Mouse (Mus musculus): ENCODE results near the gene Tulp4. TPM values are rescaled to one million over a fixed set of nuclear protein-coding genes. Genes with fewer than 3 reads are reported as not detected.
"Not testable (repeated sequence)": the region's sequence is repeated elsewhere in the genome, so short reads cannot be mapped to it uniquely, and the experiment has no call there.

Tulp4 gene
- total RNA-seq, 2 experiments from 2014 or later: 99.6 to 111 TPM

GRCm38 (mm10) chr17:6257070-6257456 lies 150.8 kb downstream of the Tulp4 start:
- DNase-seq (ENCODE audit: low spot score); intact Hi-C loops (cut with DNase I): not testable (repeated sequence)

GRCm38 (mm10) chr17:6269876-6270831 lies 163.9 kb downstream of the Tulp4 start:
- intact Hi-C loops (cut with DNase I); DNase-seq (ENCODE audit: low spot score): not testable (repeated sequence)

DNA sequence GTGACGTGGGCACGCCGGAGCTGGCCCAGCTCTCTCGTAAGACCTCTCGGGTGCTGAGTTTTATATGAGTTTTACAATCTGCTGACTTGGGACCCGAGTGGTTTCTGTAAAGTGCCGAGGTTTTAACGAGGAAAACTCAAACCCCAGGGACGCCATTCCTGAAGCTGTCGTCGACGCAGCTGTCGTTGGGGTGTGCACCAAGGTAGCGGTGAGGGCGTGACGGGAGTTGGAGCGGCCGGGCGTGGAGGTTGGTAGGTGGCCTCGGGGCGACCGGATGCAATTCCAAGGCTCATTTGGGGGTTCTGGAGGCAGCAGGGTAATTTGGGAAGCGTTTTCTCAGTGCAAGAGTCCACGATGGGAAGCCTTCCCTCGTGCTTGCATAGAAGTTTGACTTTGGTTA lies 164.6 kb downstream of the Tulp4 start:
- intact Hi-C loops (cut with DNase I); DNase-seq (ENCODE audit: low spot score): not testable (repeated sequence)

- intact Hi-C loops (cut with DNase I): not testable (repeated sequence)
Observed at GRCm38 (mm10) chr17:6271970-6272369, 165.7 kb downstream of the Tulp4 start.

GRCm38 (mm10) chr17:6274693-6275092 lies 168.5 kb downstream of the Tulp4 start:
- DNase-seq (ENCODE audit: low spot score); intact Hi-C loops (cut with DNase I): not testable (repeated sequence)

More at GRCm38 (mm10) chr17:6271970-6272369, 165.7 kb downstream of the Tulp4 start:
- DNase-seq (ENCODE audit: low spot score): not testable (repeated sequence)

GRCm38 (mm10) chr17:6279205-6279604 lies 173.0 kb downstream of the Tulp4 start:
- intact Hi-C loops (cut with DNase I): not testable (repeated sequence)

DNA sequence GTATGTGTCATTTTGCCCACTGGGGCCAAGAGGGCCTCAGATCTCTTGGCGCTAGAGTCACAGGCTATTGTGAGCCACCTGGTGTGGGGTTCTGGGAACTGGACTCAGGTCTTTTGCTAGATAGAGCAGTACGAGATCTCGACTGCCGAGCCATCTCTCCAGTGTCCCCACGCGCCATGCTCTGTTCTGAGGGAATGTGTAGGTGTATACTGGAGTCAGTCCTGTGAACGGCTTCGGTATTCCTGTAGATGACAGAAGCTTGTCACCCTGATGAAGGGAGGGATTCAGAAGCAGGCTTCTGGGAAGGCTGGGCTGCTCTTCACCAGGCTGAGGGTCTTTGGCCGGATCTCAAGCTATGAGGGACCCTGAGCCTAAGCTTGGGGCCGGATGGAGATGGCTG lies 173.5 kb downstream of the Tulp4 start:
- intact Hi-C loops (cut with DNase I); DNase-seq (ENCODE audit: low spot score): not testable (repeated sequence)

More at GRCm38 (mm10) chr17:6279205-6279604, 173.0 kb downstream of the Tulp4 start:
- not testable (repeated sequence) for DNase-seq (ENCODE audit: low spot score)

DNA sequence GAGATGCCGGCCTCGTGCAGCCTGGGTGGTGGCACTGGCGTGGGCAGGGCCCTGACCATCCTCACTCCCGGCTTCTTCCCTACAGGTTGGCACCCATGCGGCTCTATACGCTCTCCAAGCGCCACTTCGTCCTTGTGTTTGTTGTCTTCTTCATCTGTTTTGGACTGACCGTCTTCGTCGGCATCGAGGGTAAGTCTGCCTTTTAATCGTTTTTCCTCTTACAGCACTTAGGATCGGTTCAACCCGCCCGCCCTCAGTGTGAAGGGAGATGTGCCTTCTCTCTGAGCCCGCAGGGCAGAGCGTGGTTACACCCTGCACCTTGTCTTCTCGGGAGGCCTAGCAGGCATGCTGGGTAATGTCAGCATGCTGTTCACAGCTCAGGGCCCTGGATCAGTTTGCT lies 174.3 kb downstream of the Tulp4 start:
- intact Hi-C loops (cut with DNase I); DNase-seq (ENCODE audit: low spot score): not testable (repeated sequence)

DNA sequence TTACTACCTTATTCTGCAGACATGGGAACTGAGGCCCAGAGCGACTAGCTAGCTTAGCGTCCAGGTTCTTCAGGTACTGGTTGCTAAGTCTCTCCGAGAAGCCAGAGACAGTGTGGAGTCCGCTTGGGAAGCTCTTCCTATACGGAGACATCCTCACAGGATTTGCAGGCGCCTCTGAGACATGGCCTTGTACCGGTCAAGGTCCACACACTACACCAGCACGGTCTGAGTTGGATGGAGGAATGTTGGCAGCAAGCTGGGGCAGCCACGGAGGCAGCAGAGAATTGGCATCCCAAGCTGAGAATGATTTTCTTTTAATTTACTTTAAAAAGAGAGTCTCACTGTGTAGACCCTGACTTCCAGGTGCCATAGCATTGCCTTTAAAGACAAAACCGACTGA lies 176.9 kb downstream of the Tulp4 start:
- DNase-seq (ENCODE audit: low spot score); intact Hi-C loops (cut with DNase I): not testable (repeated sequence)

GRCm38 (mm10) chr17:6286169-6286568 lies 179.9 kb downstream of the Tulp4 start:
- intact Hi-C loops (cut with DNase I): not testable (repeated sequence)

GRCm38 (mm10) chr17:6289045-6289444 lies 182.8 kb downstream of the Tulp4 start:
- DNase-seq (ENCODE audit: low spot score); intact Hi-C loops (cut with DNase I): not testable (repeated sequence)

More at GRCm38 (mm10) chr17:6286169-6286568, 179.9 kb downstream of the Tulp4 start:
- DNase-seq (ENCODE audit: low spot score): not testable (repeated sequence)

DNA sequence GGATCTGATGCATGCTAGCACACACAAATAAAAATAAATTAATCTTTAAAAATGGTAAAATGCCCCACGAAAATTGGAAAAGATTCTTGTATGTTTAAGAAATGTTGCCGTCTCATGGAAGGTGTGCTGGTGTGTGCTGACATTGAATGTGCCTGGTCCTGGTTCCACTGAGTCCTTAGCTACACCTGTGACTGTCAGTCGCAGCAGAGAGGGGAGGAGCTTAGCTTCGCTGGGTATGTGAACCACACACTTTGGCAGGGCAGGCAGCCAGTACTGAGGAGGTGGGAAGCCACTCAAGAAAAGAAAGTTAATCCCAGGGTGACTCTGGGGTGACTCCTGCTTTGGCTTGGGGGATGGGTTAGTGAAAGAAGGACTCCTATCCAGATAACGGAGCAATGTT lies 187.6 kb downstream of the Tulp4 start:
- intact Hi-C loops (cut with DNase I); DNase-seq (ENCODE audit: low spot score): not testable (repeated sequence)

DNA sequence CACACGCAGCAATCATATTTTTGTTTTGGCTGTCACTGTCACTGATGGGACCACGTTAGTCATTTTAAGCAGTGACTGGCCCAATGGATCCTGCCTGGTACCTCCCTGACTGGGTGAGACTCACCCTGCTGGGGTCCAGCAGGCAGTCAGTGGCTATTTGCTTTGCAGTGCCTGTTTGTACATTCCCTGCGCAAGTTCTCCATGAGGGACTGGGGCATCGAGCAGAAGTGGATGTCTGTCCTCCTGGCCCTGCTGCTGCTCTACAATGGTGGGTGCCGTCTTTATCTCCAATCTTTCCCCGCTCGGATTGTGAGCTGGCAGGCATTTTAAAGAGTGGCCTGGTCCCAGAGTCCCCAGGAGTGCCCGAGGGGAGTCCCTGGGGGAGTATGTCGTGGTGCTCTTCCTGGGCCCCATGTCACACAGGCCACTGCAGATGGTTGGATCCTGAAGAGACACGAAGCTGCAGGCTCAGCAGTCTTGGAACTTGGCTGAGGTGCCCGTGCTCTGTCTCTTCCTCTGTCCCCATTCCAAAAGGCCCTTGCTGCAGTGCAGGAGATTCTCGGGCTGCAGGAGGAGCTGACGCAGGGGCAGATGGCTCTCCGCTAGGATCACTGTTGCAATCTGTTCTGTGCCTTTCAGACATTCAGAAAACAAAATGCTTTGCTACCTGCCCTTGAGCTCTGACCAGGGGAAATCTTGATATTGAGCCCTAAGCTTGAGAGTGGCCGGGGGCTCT lies 191.0 kb downstream of the Tulp4 start:
- DNase-seq (ENCODE audit: low spot score); intact Hi-C loops (cut with DNase I): not testable (repeated sequence)

DNA sequence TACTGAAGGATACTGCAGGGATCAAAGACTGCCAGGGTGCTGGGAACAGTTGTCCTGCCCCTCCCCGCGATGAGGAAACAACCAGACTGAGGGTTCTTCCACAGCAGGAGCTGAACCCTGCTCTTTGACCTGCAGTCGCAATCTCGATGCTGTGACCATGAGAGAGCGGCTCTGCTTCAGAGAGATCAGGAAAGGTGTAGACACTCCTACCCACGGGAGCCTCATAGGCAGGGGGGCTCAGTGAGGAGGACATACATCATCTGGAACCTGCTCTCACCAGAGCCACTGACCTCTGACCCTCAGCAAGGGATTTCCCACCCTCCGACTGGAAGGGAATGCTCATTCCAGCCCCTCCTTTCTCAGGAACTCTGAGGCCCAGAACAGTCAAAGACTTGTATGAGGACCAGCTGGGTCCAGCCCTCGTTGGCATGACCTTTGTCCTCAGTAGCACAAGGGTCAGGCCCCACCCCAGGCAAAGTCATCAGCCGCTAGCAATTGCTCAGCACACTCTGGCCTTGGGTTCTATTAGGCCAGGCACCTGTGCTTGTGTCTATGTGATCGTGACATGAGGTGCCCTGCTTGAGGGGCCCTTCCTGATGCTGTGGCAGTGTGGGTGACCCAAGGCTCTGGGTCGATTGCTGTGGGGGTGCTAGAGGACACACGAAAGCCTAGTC lies 194.1 kb downstream of the Tulp4 start:
- DNase-seq (ENCODE audit: low spot score); intact Hi-C loops (cut with DNase I): not testable (repeated sequence)

Small RNA genes within 50 kb of the gene (microRNA-seq; reads per million reads assigned to microRNA genes)
- gene Gm22774: not detected

Other genes starting within 250 kb of the Tulp4 start
- gene Synj2, start 165.2 kb upstream of the Tulp4 start, total RNA-seq (2021): 10 to 100 TPM; 41.6 to 48.5 TPM
- 10 to 100 TPM in 1 of 2 experiments, 1 to 10 TPM in 1; 6.0 to 10.4 TPM for gene Serac1, start 26.7 kb upstream of the Tulp4 start, total RNA-seq (2021)
- gene Gtf2h5, start 26.7 kb upstream of the Tulp4 start, total RNA-seq (2021): 10 to 100 TPM; 68.5 to 68.6 TPM
- 1 to 10 TPM; 8.7 to 8.8 TPM for gene Tmem181a, start 150.4 kb downstream of the Tulp4 start, total RNA-seq (2021)
- gene Dynlt1a, start 211.1 kb downstream of the Tulp4 start, total RNA-seq (2021): 1 to 10 TPM; 1.1 to 1.3 TPM

All from heart, postnatal 25 days (tissue).